Mouse (Mus musculus): ENCODE measurements around the gene Gpn2.

DNA sequence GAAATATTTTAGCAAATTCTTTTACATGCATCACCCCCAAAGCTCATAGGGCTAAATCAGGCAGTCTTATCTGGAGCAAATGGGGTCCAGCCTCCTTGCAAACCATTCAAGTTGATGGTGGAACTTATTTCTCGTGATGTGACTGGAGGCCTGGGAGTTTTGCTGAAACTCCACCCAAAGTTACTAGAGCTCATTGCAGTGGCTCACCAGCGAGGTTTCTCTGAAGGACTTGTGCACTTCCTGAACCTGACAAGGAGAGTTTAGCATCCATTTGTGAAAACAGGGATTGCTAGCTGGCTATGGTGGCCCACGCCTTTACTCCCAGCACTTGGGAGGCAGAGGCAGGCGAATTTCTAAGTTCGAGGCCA lies 49.9 kb downstream of the Gpn2 start:
- no peak for TF ChIP-seq POLR2A (IDR thresholded peaks at IDR 0.05; ENCODE audit: insufficient read depth, low read length)
- TF ChIP-seq EP300 (IDR thresholded peaks at IDR 0.05; ENCODE audit: insufficient read depth, low read depth, low read length) = no peak

Measured in ES-Bruce4 (cell line).